Mouse (Mus musculus): ENCODE measurements at regions not wholly inside any gene's neighbourhood (a gene's known extent, or its start where the extent isn't known, plus 50 kb on each side); places are given as distances from the start of the nearest gene placed in this dataset.

- Histone ChIP-seq H3K9me3 (ENCODE audit: low read length) (no peaks in the 10 kb centered on the region), H3K27ac (ENCODE audit: low read length) (no peak overlapping the region), H3K27me3 (replicated peaks; ENCODE audit: insufficient read depth, low read length) (no peaks in the 10 kb centered on the region), H3K4me3 (ENCODE audit: low read depth, low read length) (no peak overlapping the region), H3K36me3 (ENCODE audit: insufficient read depth, low read length) (no peaks in the 10 kb centered on the region), H3K4me1 (ENCODE audit: insufficient read depth, low read depth, low read length) (peaks cover 2% of the 10 kb centered on the region; the same call in 1 of the 2 replicates), H3K4me2 (replicated peaks; ENCODE audit: low read depth, low read length) (no peak overlapping the region), H3K9ac (replicated peaks; ENCODE audit: low read depth) (no peak overlapping the region)
- 69% methylated on average over 3 of the region's 3 CpGs for WGBS
- DNase-seq (ENCODE audit: low spot score) (no peak), ATAC-seq (no peak)
- no peak for TF ChIP-seq EP300 (IDR thresholded peaks at IDR 0.05)
- no peak for TF ChIP-seq CTCF (IDR thresholded peaks at IDR 0.05)
Measured at GRCm38 (mm10) chr3:143947938-143948267, 257.1 kb downstream of the Lmo4 start.

GRCm38 (mm10) chr3:143947079-143947937, 257.7 kb downstream of the Lmo4 start:
- H3K4me3 ChIP-seq (ENCODE audit: low read depth, low read length): no peak overlapping the region
- DNase-seq (ENCODE audit: low spot score) (no peak), ATAC-seq (no peak)
- no peak overlapping the region for H3K27ac ChIP-seq (ENCODE audit: low read length)
- H3K36me3 ChIP-seq (ENCODE audit: insufficient read depth, low read length): no peaks in the 10 kb centered on the region
- TF ChIP-seq CTCF (IDR thresholded peaks at IDR 0.05) (no peak), EP300 (IDR thresholded peaks at IDR 0.05) (no peak)
- 70% methylated on average over 11 of the region's 11 CpGs for WGBS
- H3K9ac ChIP-seq (replicated peaks; ENCODE audit: low read depth): no peak overlapping the region
- H3K4me1 ChIP-seq (ENCODE audit: insufficient read depth, low read depth, low read length): peaks cover 2% of the 10 kb centered on the region; the same call in 1 of the 2 replicates
- H3K9me3 ChIP-seq (ENCODE audit: low read length): no peaks in the 10 kb centered on the region
- H3K4me2 ChIP-seq (replicated peaks; ENCODE audit: low read depth, low read length): no peak overlapping the region
- H3K27me3 ChIP-seq (replicated peaks; ENCODE audit: insufficient read depth, low read length): no peaks in the 10 kb centered on the region

GRCm38 (mm10) chr3:143939068-143939709, 265.8 kb downstream of the Lmo4 start:
- no peaks in the 10 kb centered on the region for H3K9me3 ChIP-seq (ENCODE audit: low read length)
- DNase-seq (ENCODE audit: low spot score): no peak
- no peaks in the 10 kb centered on the region for H3K4me1 ChIP-seq (ENCODE audit: insufficient read depth, low read depth, low read length)
- no peaks in the 10 kb centered on the region for H3K36me3 ChIP-seq (ENCODE audit: insufficient read depth, low read length)
- no peak overlapping the region for H3K9ac ChIP-seq (replicated peaks; ENCODE audit: low read depth)
- no peaks in the 10 kb centered on the region for H3K27me3 ChIP-seq (replicated peaks; ENCODE audit: insufficient read depth, low read length)
- WGBS: 77% methylated on average over 3 of the region's 3 CpGs
- no peak for ATAC-seq
- TF ChIP-seq EP300 (IDR thresholded peaks at IDR 0.05) (no peak), CTCF (IDR thresholded peaks at IDR 0.05) (no peak)
- no peak overlapping the region for H3K4me2 ChIP-seq (replicated peaks; ENCODE audit: low read depth, low read length)
- H3K27ac ChIP-seq (ENCODE audit: low read length): no peak overlapping the region
- H3K4me3 ChIP-seq (ENCODE audit: low read depth, low read length): no peak overlapping the region

- ATAC-seq: no peak
- Histone ChIP-seq H3K36me3 (ENCODE audit: insufficient read depth, low read length) (no peaks in the 10 kb centered on the region), H3K9ac (replicated peaks; ENCODE audit: low read depth) (no peak overlapping the region), H3K4me2 (replicated peaks; ENCODE audit: low read depth, low read length) (no peak overlapping the region), H3K4me1 (ENCODE audit: insufficient read depth, low read depth, low read length) (no peaks in the 10 kb centered on the region), H3K27me3 (replicated peaks; ENCODE audit: insufficient read depth, low read length) (no peaks in the 10 kb centered on the region), H3K9me3 (ENCODE audit: low read length) (no peaks in the 10 kb centered on the region), H3K27ac (ENCODE audit: low read length) (no peak overlapping the region), H3K4me3 (ENCODE audit: low read depth, low read length) (no peak overlapping the region)
- DNase-seq (ENCODE audit: low spot score): no peak
- no peak for TF ChIP-seq EP300 (IDR thresholded peaks at IDR 0.05)
- TF ChIP-seq CTCF (IDR thresholded peaks at IDR 0.05): peak; percentile 52
- 57% methylated on average over 6 of the region's 6 CpGs for WGBS
Measured at GRCm38 (mm10) chr3:143925322-143925721, 279.7 kb downstream of the Lmo4 start.

- no peaks in the 10 kb centered on the region for H3K27me3 ChIP-seq (replicated peaks; ENCODE audit: insufficient read depth, low read length)
- no peak overlapping the region for H3K9ac ChIP-seq (replicated peaks; ENCODE audit: low read depth)
- ATAC-seq (no peak), DNase-seq (ENCODE audit: low spot score) (no peak)
- no peak overlapping the region for H3K27ac ChIP-seq (ENCODE audit: low read length)
- H3K36me3 ChIP-seq (ENCODE audit: insufficient read depth, low read length): no peaks in the 10 kb centered on the region
- TF ChIP-seq EP300 (IDR thresholded peaks at IDR 0.05) (no peak), CTCF (IDR thresholded peaks at IDR 0.05) (no peak)
- no peaks in the 10 kb centered on the region for H3K9me3 ChIP-seq (ENCODE audit: low read length)
- 74% methylated on average over 1 of the region's 1 CpGs for WGBS
- H3K4me2 ChIP-seq (replicated peaks; ENCODE audit: low read depth, low read length): no peak overlapping the region
- H3K4me3 ChIP-seq (ENCODE audit: low read depth, low read length): no peak overlapping the region
- H3K4me1 ChIP-seq (ENCODE audit: insufficient read depth, low read depth, low read length): no peaks in the 10 kb centered on the region
Measured at GRCm38 (mm10) chr3:143919744-143920143, 285.3 kb downstream of the Lmo4 start.

GRCm38 (mm10) chr3:143914341-143915217, 290.4 kb downstream of the Lmo4 start:
- Histone ChIP-seq H3K4me3 (ENCODE audit: low read depth, low read length) (no peak overlapping the region), H3K4me1 (ENCODE audit: insufficient read depth, low read depth, low read length) (no peaks in the 10 kb centered on the region), H3K36me3 (ENCODE audit: insufficient read depth, low read length) (no peaks in the 10 kb centered on the region), H3K27ac (ENCODE audit: low read length) (no peak overlapping the region), H3K27me3 (replicated peaks; ENCODE audit: insufficient read depth, low read length) (no peaks in the 10 kb centered on the region), H3K4me2 (replicated peaks; ENCODE audit: low read depth, low read length) (no peak overlapping the region), H3K9ac (replicated peaks; ENCODE audit: low read depth) (no peak overlapping the region), H3K9me3 (ENCODE audit: low read length) (no peaks in the 10 kb centered on the region)
- DNase-seq (ENCODE audit: low spot score): peak; percentile 8
- WGBS: 38% methylated on average over 6 of the region's 6 CpGs
- ATAC-seq: no peak
- no peak for TF ChIP-seq CTCF (IDR thresholded peaks at IDR 0.05)
- TF ChIP-seq EP300 (IDR thresholded peaks at IDR 0.05): no peak

Data from lung, postnatal 0 days (tissue).